Mouse (Mus musculus): Measurements from ENCODE around the gene Mgme1. TPM values are rescaled to one million over a fixed set of nuclear protein-coding genes. Genes with fewer than 3 reads are reported as not detected.

The Mgme1 gene
- polyA plus RNA-seq, 1 experiment from 2014 or later, result 18.5 TPM

DNA sequence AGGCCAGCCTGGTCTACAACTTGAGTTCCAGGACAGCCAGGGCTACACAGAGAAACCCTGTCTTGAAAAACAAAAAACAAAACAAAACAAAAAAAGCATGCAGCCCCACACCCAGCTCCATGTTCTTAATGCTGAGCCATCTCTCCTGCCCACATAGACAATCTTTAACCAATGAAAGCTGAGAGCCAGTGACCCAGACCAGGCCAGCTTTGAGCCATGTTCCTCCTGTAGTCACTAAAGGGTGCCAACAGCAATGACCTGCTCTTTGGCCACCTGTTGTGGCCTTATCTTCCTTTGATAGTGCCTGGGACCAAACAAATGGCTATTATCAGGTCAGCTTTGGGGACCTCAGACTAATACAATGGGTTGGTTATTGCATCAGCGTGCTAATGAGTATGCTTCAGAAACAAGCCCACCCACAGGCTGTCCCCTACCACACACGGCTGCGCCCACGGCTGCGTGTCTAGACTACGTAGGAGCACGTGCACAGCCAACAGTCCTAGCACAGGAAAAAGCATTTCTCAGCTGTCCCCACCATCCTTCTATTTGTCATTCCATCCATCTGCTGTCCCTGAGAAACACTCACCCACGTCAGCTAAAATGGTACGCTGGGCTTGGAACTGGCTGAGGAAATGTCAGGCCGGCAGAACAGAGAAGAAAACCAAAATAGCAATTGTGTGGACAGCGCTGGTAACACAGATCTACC, 21.3 kb downstream of the Mgme1 start:
- Histone ChIP-seq H3K4me1 (replicated peaks) (no peaks in the 10 kb centered on the region), H3K4me3 (no peak overlapping the region), H3K27ac (no peak overlapping the region), H3K36me3 (no peaks in the 10 kb centered on the region), H3K9me3 (no peaks in the 10 kb centered on the region), H3K27me3 (ENCODE audit: insufficient read depth, poor library complexity, severe bottlenecking) (no peaks in the 10 kb centered on the region)
- no peak for DNase-seq (ENCODE audit: low spot score)
- WGBS, result 86% methylated on average over 11 of the region's 11 CpGs

DNA sequence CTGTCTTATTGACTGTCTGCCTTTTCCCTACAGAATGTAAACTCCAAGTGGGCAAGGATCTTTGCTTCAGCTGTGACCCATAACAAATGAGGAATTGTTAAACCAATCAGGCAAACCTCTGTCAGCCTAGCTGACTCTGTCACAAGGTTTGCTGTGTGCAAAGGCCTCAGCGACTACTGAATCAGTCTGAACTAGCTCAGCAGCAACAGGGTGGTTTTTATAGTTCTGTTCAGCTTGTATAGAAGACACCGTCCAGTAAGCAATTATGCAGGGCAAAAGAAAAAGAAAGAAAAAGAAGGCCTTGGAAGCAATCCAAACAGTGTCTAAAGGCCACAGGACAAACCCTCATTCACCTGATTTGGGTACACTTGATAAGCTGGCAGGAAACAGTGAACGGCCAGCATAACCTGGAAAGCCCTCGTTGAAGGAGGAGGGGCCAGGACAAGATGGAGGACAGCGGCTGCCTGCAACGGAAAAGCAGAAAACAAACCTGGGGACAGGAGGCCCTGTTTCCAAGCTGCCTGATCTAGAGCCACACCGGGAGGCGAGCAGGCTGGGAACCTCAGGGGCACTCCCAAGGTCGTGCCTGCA, 24.8 kb downstream of the Mgme1 start:
- DNase-seq (ENCODE audit: low spot score), result no peak
- Histone ChIP-seq H3K27ac (no peak overlapping the region), H3K36me3 (no peaks in the 10 kb centered on the region), H3K9me3 (no peaks in the 10 kb centered on the region), H3K4me3 (no peak overlapping the region), H3K27me3 (ENCODE audit: insufficient read depth, poor library complexity, severe bottlenecking) (no peaks in the 10 kb centered on the region), H3K4me1 (replicated peaks) (no peaks in the 10 kb centered on the region)
- WGBS, result 78% methylated on average over 9 of the region's 9 CpGs

DNA sequence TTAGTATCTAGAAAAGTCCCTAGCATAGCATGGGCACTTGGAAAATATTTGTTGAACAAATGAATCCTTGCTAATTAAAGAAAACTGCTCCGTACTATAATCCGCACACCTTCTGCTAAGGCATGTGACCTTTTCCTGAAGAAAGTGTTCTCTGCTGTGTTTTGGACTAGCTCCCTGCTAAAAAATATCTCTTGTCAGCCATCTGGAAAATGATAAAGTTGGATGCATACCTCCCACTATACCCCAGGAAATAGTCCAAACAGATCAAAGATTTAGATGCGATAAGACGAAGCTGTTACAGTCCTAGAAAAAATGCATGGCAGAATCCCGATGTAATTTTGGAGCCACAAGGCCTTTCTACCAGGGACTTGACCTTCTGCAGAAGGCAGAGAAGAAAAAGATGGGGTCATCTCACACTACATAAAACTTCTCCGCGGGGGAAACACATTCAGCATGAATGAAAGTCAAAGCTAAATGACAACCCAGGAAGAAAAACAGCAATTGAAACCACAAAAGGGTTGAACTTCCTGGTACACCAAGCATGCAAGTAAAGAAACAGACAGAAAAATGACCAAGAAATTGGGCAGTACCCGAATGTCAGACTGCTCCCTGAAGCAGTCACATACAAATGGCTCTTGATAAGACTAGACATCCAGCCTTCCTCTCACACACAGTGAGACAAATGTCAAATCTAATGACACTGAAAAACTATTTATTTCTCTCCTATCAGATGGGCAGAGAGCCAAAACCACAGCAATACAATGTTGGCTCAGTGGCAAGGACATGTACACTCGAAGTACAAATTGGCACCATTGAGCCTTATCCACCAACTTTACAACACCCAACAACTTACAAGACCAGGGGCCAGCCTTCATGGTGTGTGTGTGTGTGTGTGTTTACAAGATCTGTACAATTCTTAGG, 29.5 kb downstream of the Mgme1 start:
- Histone ChIP-seq H3K4me3 (no peak overlapping the region), H3K4me1 (replicated peaks) (no peaks in the 10 kb centered on the region), H3K9me3 (no peaks in the 10 kb centered on the region), H3K27me3 (ENCODE audit: insufficient read depth, poor library complexity, severe bottlenecking) (no peaks in the 10 kb centered on the region), H3K27ac (no peak overlapping the region), H3K36me3 (no peaks in the 10 kb centered on the region)
- 86% methylated on average over 9 of the region's 9 CpGs for WGBS
- DNase-seq (ENCODE audit: low spot score), result no peak

- Histone ChIP-seq H3K9me3 (no peaks in the 10 kb centered on the region), H3K27ac (no peak overlapping the region), H3K4me3 (no peak overlapping the region), H3K27me3 (ENCODE audit: insufficient read depth, poor library complexity, severe bottlenecking) (no peaks in the 10 kb centered on the region), H3K36me3 (no peaks in the 10 kb centered on the region), H3K4me1 (replicated peaks) (no peaks in the 10 kb centered on the region)
- no peak for DNase-seq (ENCODE audit: low spot score)
- WGBS, result 96% methylated on average over 11 of the region's 11 CpGs
These were observed 30.6 kb downstream of the Mgme1 start for GRCm38 (mm10) chr2:144301101-144301500.

GRCm38 (mm10) chr2:144305721-144306294, 35.3 kb downstream of the Mgme1 start:
- Histone ChIP-seq H3K27ac (no peak overlapping the region), H3K27me3 (ENCODE audit: insufficient read depth, poor library complexity, severe bottlenecking) (no peaks in the 10 kb centered on the region), H3K4me3 (no peak overlapping the region), H3K4me1 (replicated peaks) (peaks cover 10% of the 10 kb centered on the region), H3K9me3 (no peaks in the 10 kb centered on the region), H3K36me3 (no peaks in the 10 kb centered on the region)
- DNase-seq (ENCODE audit: low spot score), result no peak
- 72% methylated on average over 18 of the region's 18 CpGs for WGBS

DNA sequence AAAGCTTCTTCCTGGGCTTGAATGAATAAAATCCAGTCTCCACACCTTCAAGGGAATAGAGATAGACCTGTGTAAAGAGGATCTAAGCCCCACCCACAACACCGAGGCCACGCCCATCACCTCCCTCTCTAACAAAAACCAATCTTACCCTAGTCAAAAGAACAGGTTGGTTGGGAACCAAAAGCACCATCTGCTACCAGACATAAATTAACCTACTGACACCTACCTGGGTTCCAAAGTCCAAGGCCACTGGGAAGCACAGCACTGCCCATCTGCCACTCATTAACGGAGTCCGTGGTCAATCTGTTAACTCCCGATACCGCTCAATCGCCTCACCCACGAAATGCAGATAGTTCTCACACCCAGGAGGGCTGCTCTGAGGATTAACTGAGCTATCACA, 38.1 kb downstream of the Mgme1 start:
- no peaks in the 10 kb centered on the region for H3K27me3 ChIP-seq (ENCODE audit: insufficient read depth, poor library complexity, severe bottlenecking)
- no peaks in the 10 kb centered on the region for H3K9me3 ChIP-seq
- DNase-seq (ENCODE audit: low spot score), result no peak
- 68% methylated on average over 8 of the region's 8 CpGs for WGBS
- H3K27ac ChIP-seq, result no peak overlapping the region
- peaks cover 10% of the 10 kb centered on the region for H3K4me1 ChIP-seq (replicated peaks)
- H3K36me3 ChIP-seq, result no peaks in the 10 kb centered on the region
- no peak overlapping the region for H3K4me3 ChIP-seq

DNA sequence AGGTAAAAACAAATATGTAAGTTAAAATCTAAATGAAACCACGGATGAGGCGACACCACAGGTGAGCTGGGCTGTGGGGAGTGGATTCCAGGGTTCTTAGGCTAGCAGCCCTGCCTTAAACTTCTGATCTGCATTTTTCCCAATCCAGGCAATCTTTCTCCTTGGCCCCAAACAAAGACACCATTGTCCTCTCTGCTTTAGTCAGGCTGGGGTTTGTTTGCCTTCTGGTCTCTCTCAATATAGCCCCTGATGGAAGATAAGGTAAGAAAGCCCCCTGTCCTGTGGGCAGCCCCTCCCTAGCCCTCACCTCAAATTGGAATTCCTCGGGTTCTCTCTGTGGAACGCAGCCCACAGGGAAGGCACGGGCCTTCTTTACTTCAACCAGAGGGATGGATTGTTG, 39.8 kb downstream of the Mgme1 start:
- Histone ChIP-seq H3K4me1 (replicated peaks) (peaks cover 10% of the 10 kb centered on the region), H3K27ac (peak overlapping the region; percentile 23; the same call in 1 of the 2 replicates), H3K36me3 (no peaks in the 10 kb centered on the region), H3K27me3 (ENCODE audit: insufficient read depth, poor library complexity, severe bottlenecking) (no peaks in the 10 kb centered on the region), H3K9me3 (no peaks in the 10 kb centered on the region), H3K4me3 (no peak overlapping the region)
- peak; percentile 4 for DNase-seq (ENCODE audit: low spot score)
- WGBS, result 39% methylated on average over 5 of the region's 5 CpGs

DNA sequence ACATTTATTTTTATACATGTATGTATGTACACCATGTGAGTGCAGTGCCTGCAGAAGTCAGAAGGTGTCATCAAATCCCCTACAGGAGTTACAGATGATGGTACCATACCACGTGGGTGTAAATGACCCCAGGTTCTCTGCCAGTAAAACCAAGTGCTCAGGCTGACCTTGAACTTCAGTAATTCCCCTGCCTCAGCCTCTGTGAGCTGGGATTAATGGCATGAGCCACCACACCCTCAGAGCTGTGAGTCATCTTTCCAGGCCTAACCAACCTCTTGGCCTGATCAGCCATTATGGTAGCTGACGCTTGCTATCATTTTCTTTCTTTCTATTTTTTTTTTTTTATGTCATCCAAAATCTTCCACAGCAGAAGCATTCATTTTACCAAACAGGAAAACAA, 40.9 kb downstream of the Mgme1 start:
- peaks cover 10% of the 10 kb centered on the region for H3K4me1 ChIP-seq (replicated peaks)
- 89% methylated on average over 2 of the region's 2 CpGs for WGBS
- no peak for DNase-seq (ENCODE audit: low spot score)
- H3K4me3 ChIP-seq, result no peak overlapping the region
- H3K36me3 ChIP-seq, result no peaks in the 10 kb centered on the region
- no peak overlapping the region for H3K27ac ChIP-seq
- H3K9me3 ChIP-seq, result no peaks in the 10 kb centered on the region
- no peaks in the 10 kb centered on the region for H3K27me3 ChIP-seq (ENCODE audit: insufficient read depth, poor library complexity, severe bottlenecking)

DNA sequence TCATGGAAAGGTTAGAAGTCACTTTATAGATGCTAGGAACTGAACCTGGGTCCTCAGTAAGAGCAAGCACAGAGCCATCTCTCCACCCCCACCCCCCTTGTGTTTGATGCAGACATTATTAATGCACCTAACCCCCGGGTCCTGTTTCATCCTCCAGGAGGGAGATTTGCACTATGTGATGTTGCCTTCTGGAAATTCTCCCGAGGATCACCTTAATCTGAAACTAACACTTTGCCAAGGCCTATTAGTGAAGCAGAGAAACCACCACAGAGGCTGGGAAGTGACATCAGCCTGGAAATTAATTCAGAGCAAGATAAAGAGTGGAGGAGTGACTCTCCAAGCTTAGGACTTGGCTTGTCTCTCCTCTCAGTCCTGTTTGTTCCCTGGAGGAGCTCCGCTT, 53.8 kb downstream of the Mgme1 start:
- Histone ChIP-seq H3K9me3 (no peaks in the 10 kb centered on the region), H3K36me3 (no peaks in the 10 kb centered on the region), H3K27me3 (ENCODE audit: insufficient read depth, poor library complexity, severe bottlenecking) (peaks cover 19% of the 10 kb centered on the region), H3K4me1 (replicated peaks) (no peaks in the 10 kb centered on the region), H3K27ac (no peak overlapping the region), H3K4me3 (no peak overlapping the region)
- no peak for DNase-seq (ENCODE audit: low spot score)
- WGBS, result 75% methylated on average over 3 of the region's 3 CpGs

- no peaks in the 10 kb centered on the region for H3K36me3 ChIP-seq
- no peak overlapping the region for H3K27ac ChIP-seq
- no peaks in the 10 kb centered on the region for H3K9me3 ChIP-seq
- DNase-seq (ENCODE audit: low spot score), result no peak
- peaks cover 38% of the 10 kb centered on the region for H3K4me1 ChIP-seq (replicated peaks)
- peak overlapping the region; percentile 16; the same call in 1 of the 2 replicates for H3K4me3 ChIP-seq
- WGBS, result 4% methylated on average over 10 of the region's 10 CpGs
- H3K27me3 ChIP-seq (ENCODE audit: insufficient read depth, poor library complexity, severe bottlenecking), result peaks cover 71% of the 10 kb centered on the region
These were observed 59.0 kb downstream of the Mgme1 start for GRCm38 (mm10) chr2:144329451-144329850.

GRCm38 (mm10) chr2:144329937-144330336, 59.5 kb downstream of the Mgme1 start:
- Histone ChIP-seq H3K27ac (no peak overlapping the region), H3K4me3 (peak overlapping the region; percentile 58), H3K27me3 (ENCODE audit: insufficient read depth, poor library complexity, severe bottlenecking) (peaks cover 76% of the 10 kb centered on the region), H3K4me1 (replicated peaks) (peaks cover 38% of the 10 kb centered on the region), H3K36me3 (no peaks in the 10 kb centered on the region), H3K9me3 (no peaks in the 10 kb centered on the region)
- DNase-seq (ENCODE audit: low spot score), result peak; percentile 11
- 3% methylated on average over 10 of the region's 10 CpGs for WGBS

- peak overlapping the region; percentile 58 for H3K4me3 ChIP-seq
- H3K27ac ChIP-seq, result peak overlapping the region; percentile 50
- H3K27me3 ChIP-seq (ENCODE audit: insufficient read depth, poor library complexity, severe bottlenecking), result peaks cover 81% of the 10 kb centered on the region
- H3K4me1 ChIP-seq (replicated peaks), result peaks cover 38% of the 10 kb centered on the region
- peak; percentile 54 for DNase-seq (ENCODE audit: low spot score)
- under 1% methylated on average over 41 of the region's 41 CpGs for WGBS
- H3K36me3 ChIP-seq, result no peaks in the 10 kb centered on the region
- H3K9me3 ChIP-seq, result no peaks in the 10 kb centered on the region
These were observed 60.0 kb downstream of the Mgme1 start for GRCm38 (mm10) chr2:144330352-144330959.
